Mouse (Mus musculus) limb, embryonic 15.5 days (tissue): ENCODE measurements at regions not wholly inside any gene's neighbourhood (a gene's known extent, or its start where the extent isn't known, plus 50 kb on each side); places are given as distances from the start of the nearest gene placed in this dataset.

Source experiments
- ATAC-seq: fragments of 200-750 bp; cut with Nextera tagmentation; 2 replicates; pipeline ENCODE4 v1.8.0; 2017; ENCODE audit warnings: low read depth, moderate TSS enrichment; ENCODE audit not compliant: insufficient number of reproducible peaks, low FRiP score, low TSS enrichment
- H3K27ac ChIP-seq: fragments of 300-500 bp; sonication (generic); 2 replicates; pipeline ENCODE4 v1.5.1; 2015; ENCODE audit warnings: moderate library complexity, mild to moderate bottlenecking, inconsistent platforms
- H3K27me3 ChIP-seq: fragments of 300-500 bp; sonication (generic); 2 replicates; pipeline ENCODE4 v1.6.1; 2015; ENCODE audit warnings: inconsistent platforms
- H3K36me3 ChIP-seq: fragments of 300-500 bp; sonication (generic); 2 replicates; pipeline ENCODE4 v1.6.1; 2015; ENCODE audit warnings: inconsistent platforms
- H3K4me1 ChIP-seq: fragments of 300-500 bp; sonication (generic); 2 replicates; pipeline ENCODE4 v1.6.1; 2015; ENCODE audit warnings: inconsistent platforms
- H3K4me2 ChIP-seq: fragments of 300-500 bp; sonication (generic); 2 replicates; pipeline ENCODE4 v1.6.1; 2015; ENCODE audit warnings: mild to moderate bottlenecking, inconsistent platforms
- H3K4me3 ChIP-seq: fragments of 300-500 bp; sonication (generic); 2 replicates; pipeline ENCODE4 v1.5.1; 2015; ENCODE audit warnings: mild to moderate bottlenecking, inconsistent platforms
- H3K9ac ChIP-seq: fragments of 300-500 bp; sonication (generic); 2 replicates; pipeline ENCODE4 v1.6.1; 2015; ENCODE audit warnings: inconsistent platforms
- H3K9me3 ChIP-seq: fragments of 300-500 bp; sonication (generic); 2 replicates; pipeline ENCODE4 v1.6.1; 2016; ENCODE audit warnings: inconsistent platforms
- WGBS: fragments of 180-500 bp; shearing (Covaris S2); methylation state at CpG from one replicate; pipeline ENCODE4 v1.1.7; 2015; 5-methylcytosine and 5-hydroxymethylcytosine counted together

DNA sequence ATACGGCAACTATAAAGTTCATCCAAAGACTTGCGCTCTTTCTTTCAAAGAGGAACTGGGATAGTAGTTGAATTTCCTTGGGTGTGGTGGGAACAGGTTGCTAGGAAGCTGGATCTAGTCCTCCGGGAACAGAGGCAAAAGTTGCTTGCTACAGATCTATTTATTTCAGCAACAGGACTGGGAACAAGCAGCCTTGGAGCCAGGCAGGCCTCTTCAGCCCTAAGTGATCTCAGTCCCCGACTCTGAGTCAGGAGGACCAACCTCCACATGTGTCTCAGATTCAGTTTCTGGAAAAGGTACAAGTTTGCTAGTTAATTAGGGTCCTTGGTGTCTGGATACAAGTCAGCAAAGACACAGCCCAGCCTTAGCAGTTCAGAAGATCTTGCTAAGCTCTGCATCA lies 180.2 kb downstream of the Efcab1 start:
- 65% methylated on average over 4 of the region's 4 CpGs for WGBS
- Histone ChIP-seq H3K4me3 (no peak overlapping the region), H3K9ac (no peak overlapping the region), H3K27ac (no peak overlapping the region), H3K27me3 (no peaks in the 10 kb centered on the region), H3K36me3 (no peaks in the 10 kb centered on the region), H3K4me1 (peaks cover 21% of the 10 kb centered on the region), H3K4me2 (no peak overlapping the region), H3K9me3 (no peaks in the 10 kb centered on the region)
- no peak for ATAC-seq

GRCm38 (mm10) chr16:15103938-15104337 lies 197.5 kb downstream of the Efcab1 start:
- Histone ChIP-seq H3K9ac (no peak overlapping the region), H3K4me1 (no peaks in the 10 kb centered on the region), H3K27ac (no peak overlapping the region), H3K9me3 (no peaks in the 10 kb centered on the region), H3K4me2 (no peak overlapping the region), H3K4me3 (no peak overlapping the region), H3K36me3 (no peaks in the 10 kb centered on the region), H3K27me3 (no peaks in the 10 kb centered on the region)
- no peak for ATAC-seq
- WGBS, result 39% methylated on average over 1 of the region's 1 CpGs

GRCm38 (mm10) chr16:15107234-15107633 lies 200.8 kb downstream of the Efcab1 start:
- H3K27me3 ChIP-seq, result no peaks in the 10 kb centered on the region
- no peak overlapping the region for H3K9ac ChIP-seq
- H3K27ac ChIP-seq, result no peak overlapping the region
- no peaks in the 10 kb centered on the region for H3K4me1 ChIP-seq
- H3K36me3 ChIP-seq, result no peaks in the 10 kb centered on the region
- WGBS, result 90% methylated on average over 1 of the region's 1 CpGs
- H3K4me2 ChIP-seq, result no peak overlapping the region
- no peak overlapping the region for H3K4me3 ChIP-seq
- ATAC-seq, result no peak
- H3K9me3 ChIP-seq, result no peaks in the 10 kb centered on the region

GRCm38 (mm10) chr16:15113131-15113530 lies 204.1 kb upstream of the Gm21897 start:
- no peaks in the 10 kb centered on the region for H3K36me3 ChIP-seq
- no peaks in the 10 kb centered on the region for H3K27me3 ChIP-seq
- no peak overlapping the region for H3K4me2 ChIP-seq
- no peak overlapping the region for H3K9ac ChIP-seq
- H3K4me1 ChIP-seq, result peaks cover 23% of the 10 kb centered on the region
- H3K9me3 ChIP-seq, result no peaks in the 10 kb centered on the region
- H3K4me3 ChIP-seq, result no peak overlapping the region
- no peak for ATAC-seq
- WGBS, result 34% methylated on average over 2 of the region's 2 CpGs
- no peak overlapping the region for H3K27ac ChIP-seq

DNA sequence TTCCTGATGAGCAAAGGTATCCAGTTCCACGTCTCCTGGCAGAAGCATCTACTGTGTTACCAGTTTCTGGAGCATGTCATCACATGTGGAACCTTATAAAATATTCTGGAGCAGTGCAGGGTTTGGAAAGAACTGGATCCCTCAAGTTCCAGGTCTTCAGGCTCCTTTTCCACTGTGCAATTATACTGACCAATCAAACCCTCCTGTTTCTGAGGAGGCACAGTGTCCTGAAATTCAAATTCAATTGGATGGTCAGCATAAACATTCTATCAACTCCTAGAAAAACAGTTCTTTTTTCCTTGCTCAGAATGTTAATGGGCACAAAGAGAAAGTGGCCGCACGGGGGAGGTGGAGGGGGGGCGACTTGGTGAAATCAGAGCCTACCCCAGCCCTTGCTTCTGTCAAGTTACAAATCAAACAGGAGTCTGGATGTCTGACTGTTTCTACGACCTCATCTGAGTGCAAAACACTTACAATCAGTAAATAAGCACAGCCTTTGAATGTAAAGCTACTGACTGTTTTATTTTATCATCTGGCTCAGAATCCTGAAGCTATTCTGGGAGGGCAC lies 203.2 kb upstream of the Gm21897 start:
- Histone ChIP-seq H3K27ac (peak overlapping the region; percentile 81), H3K36me3 (no peaks in the 10 kb centered on the region), H3K9ac (no peak overlapping the region), H3K4me3 (no peak overlapping the region), H3K9me3 (no peaks in the 10 kb centered on the region), H3K4me1 (peaks cover 23% of the 10 kb centered on the region), H3K27me3 (no peaks in the 10 kb centered on the region), H3K4me2 (no peak overlapping the region)
- 11% methylated on average over 5 of the region's 5 CpGs for WGBS
- ATAC-seq, result no peak

- Histone ChIP-seq H3K4me2 (no peak overlapping the region), H3K4me1 (peaks cover 23% of the 10 kb centered on the region), H3K36me3 (no peaks in the 10 kb centered on the region), H3K27me3 (no peaks in the 10 kb centered on the region), H3K9me3 (no peaks in the 10 kb centered on the region), H3K9ac (no peak overlapping the region), H3K27ac (peak overlapping the region; percentile 81), H3K4me3 (no peak overlapping the region)
- no peak; the same call in 1 of the 2 replicates for ATAC-seq
- 31% methylated on average over 4 of the region's 4 CpGs for whole genome bisulfite sequencing
These were observed 202.6 kb upstream of the Gm21897 start for GRCm38 (mm10) chr16:15114574-15115230.

- 38% methylated on average over 2 of the region's 2 CpGs for WGBS
- ATAC-seq, result no peak
- Histone ChIP-seq H3K4me1 (peaks cover 23% of the 10 kb centered on the region), H3K4me3 (no peak overlapping the region), H3K27ac (0 out of 2 replicates have a peak overlapping the region, but pooled peaks have one; percentile 13), H3K9me3 (no peaks in the 10 kb centered on the region), H3K9ac (no peak overlapping the region), H3K36me3 (no peaks in the 10 kb centered on the region), H3K27me3 (no peaks in the 10 kb centered on the region), H3K4me2 (no peak overlapping the region)
These were observed 201.9 kb upstream of the Gm21897 start for GRCm38 (mm10) chr16:15115386-15115785.

DNA sequence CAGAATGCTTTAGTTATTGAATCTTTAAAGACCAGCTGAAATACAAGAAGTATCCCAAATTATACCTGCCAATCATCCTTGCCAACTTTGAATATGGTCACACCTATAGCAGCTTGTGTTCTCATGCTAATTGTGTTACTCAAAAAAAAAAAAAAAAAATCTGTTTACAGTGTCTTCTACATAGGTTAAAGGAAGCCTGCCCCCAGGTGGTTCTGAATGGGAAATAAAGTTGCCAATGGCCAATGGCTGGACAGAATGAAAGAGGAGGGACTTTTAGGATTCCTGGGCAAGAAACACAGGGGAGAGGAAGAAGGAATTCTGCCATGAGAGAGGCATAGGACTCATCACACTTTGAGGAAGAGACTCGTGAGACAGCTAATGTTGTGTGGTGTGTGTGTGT lies 197.5 kb upstream of the Gm21897 start:
- Histone ChIP-seq H3K9ac (no peak overlapping the region), H3K4me2 (no peak overlapping the region), H3K27ac (no peak overlapping the region), H3K9me3 (no peaks in the 10 kb centered on the region), H3K36me3 (no peaks in the 10 kb centered on the region), H3K4me1 (peaks cover 11% of the 10 kb centered on the region; the same call in 1 of the 2 replicates), H3K27me3 (no peaks in the 10 kb centered on the region), H3K4me3 (no peak overlapping the region)
- WGBS, result 89% methylated on average over 1 of the region's 1 CpGs
- no peak for ATAC-seq

GRCm38 (mm10) chr16:15128996-15129395 lies 188.3 kb upstream of the Gm21897 start:
- H3K27ac ChIP-seq, result no peak overlapping the region
- no peak for ATAC-seq

DNA sequence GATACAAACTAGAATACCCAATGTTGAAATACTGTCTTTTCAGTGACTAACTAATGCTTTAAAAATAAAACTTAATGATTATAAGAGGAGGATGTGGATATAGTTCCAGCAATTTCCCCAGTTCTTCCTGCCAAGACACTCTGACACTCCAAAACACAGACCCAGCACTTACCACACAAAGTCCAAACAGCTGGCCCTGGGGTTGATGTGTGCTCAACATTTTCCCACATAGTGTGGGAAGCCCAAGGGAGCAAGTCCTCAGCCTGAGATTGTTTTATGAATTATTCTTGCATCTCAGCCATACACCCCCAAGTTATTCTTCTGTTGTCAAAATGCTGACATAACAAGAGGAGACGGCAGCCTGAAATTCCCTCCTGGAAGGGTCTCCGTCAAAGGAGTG lies 187.5 kb upstream of the Gm21897 start:
- no peaks in the 10 kb centered on the region for H3K9me3 ChIP-seq
- H3K4me1 ChIP-seq, result no peaks in the 10 kb centered on the region
- H3K36me3 ChIP-seq, result no peaks in the 10 kb centered on the region
- 63% methylated on average over 2 of the region's 2 CpGs for WGBS
- H3K4me3 ChIP-seq, result no peak overlapping the region
- no peak overlapping the region for H3K9ac ChIP-seq
- H3K4me2 ChIP-seq, result no peak overlapping the region
- ATAC-seq, result no peak
- H3K27ac ChIP-seq, result no peak overlapping the region
- H3K27me3 ChIP-seq, result no peaks in the 10 kb centered on the region

More at GRCm38 (mm10) chr16:15128996-15129395, 188.3 kb upstream of the Gm21897 start:
- Histone ChIP-seq H3K9me3 (no peaks in the 10 kb centered on the region), H3K27me3 (no peaks in the 10 kb centered on the region), H3K4me2 (no peak overlapping the region), H3K4me3 (no peak overlapping the region), H3K4me1 (no peaks in the 10 kb centered on the region), H3K36me3 (no peaks in the 10 kb centered on the region), H3K9ac (no peak overlapping the region)
- WGBS, result 62% methylated on average over 2 of the region's 2 CpGs

DNA sequence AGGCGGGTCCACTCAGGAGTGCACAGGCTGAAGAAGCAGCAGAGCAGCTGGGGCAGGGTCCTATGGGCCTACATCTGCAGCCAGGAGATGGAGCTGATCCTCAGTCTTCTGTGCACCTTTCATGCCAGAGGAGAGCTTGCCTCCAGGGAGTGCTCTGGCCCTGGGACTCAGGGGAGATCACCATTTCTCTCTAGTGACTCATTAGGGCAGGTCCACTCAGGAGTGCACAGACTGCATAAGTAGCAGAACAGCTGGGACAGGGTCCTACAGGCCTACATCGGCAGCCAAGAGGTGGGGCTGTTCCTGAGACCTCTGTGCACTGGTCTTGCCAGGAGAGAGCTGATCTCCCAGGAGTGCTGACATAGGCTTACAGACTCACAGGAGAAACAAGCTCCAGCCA lies 159.4 kb upstream of the Gm21897 start:
- H3K27ac ChIP-seq, result no peak overlapping the region
- no peaks in the 10 kb centered on the region for H3K27me3 ChIP-seq
- ATAC-seq, result no peak
- H3K4me1 ChIP-seq, result no peaks in the 10 kb centered on the region
- H3K9me3 ChIP-seq, result no peaks in the 10 kb centered on the region
- H3K9ac ChIP-seq, result no peak overlapping the region
- H3K36me3 ChIP-seq, result no peaks in the 10 kb centered on the region
- 80% methylated on average over 2 of the region's 2 CpGs for WGBS
- H3K4me3 ChIP-seq, result no peak overlapping the region
- H3K4me2 ChIP-seq, result no peak overlapping the region

DNA sequence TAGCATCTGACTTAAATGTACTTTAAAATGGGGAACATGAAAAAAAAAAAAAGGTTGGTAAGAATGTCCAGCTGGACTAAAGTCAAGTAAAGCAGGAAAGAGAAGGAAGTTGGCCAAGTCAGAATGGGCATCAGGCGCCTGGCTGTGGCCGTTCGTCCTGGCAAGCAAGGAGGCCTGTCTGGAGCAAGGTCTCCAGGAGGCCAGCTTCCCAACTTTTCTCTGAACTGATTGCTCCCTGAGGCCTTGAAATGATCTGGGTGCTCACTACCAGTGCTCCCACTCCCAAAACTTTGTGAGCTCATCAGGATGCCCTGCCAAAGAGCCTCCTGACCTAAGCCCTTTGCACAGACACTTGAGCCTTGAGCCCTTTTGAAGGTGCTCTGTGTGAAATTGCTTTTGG lies 141.7 kb upstream of the Gm21897 start:
- Histone ChIP-seq H3K36me3 (no peaks in the 10 kb centered on the region), H3K4me2 (no peak overlapping the region), H3K27ac (no peak overlapping the region), H3K9me3 (no peaks in the 10 kb centered on the region), H3K4me1 (no peaks in the 10 kb centered on the region), H3K9ac (no peak overlapping the region), H3K4me3 (no peak overlapping the region), H3K27me3 (no peaks in the 10 kb centered on the region)
- no peak for ATAC-seq
- WGBS, result 64% methylated on average over 3 of the region's 3 CpGs
